Mouse (Mus musculus) hindbrain, embryonic 12.5 days (tissue): Measurements from ENCODE around the gene AC153137.1. TPM values are rescaled to one million over a fixed set of nuclear protein-coding genes. Genes with fewer than 3 reads are reported as not detected.

ENCODE experiments used
- ATAC-seq: fragments of 200-750 bp; cut with Nextera tagmentation; 2 replicates; pipeline ENCODE4 v1.8.0; 2017; ENCODE audit warnings: moderate TSS enrichment; ENCODE audit not compliant: low FRiP score
- H3K27ac ChIP-seq: fragments of 300-500 bp; sonication (generic); 2 replicates; pipeline ENCODE4 v1.5.1; 2016; ENCODE audit warnings: mild to moderate bottlenecking
- H3K27me3 ChIP-seq: fragments of 300-500 bp; sonication (generic); 2 replicates; pipeline ENCODE4 v1.6.1; 2016; ENCODE audit warnings: mild to moderate bottlenecking
- H3K36me3 ChIP-seq: fragments of 300-500 bp; sonication (generic); 2 replicates; pipeline ENCODE4 v1.6.1; 2016; ENCODE audit warnings: mild to moderate bottlenecking
- H3K4me1 ChIP-seq: fragments of 300-500 bp; sonication (generic); 2 replicates; pipeline ENCODE4 v1.6.1; 2016
- H3K4me2 ChIP-seq: fragments of 300-500 bp; sonication (generic); replicated peaks from 2 replicates; pipeline ENCODE4 v1.6.1; 2016; ENCODE audit warnings: mild to moderate bottlenecking
- H3K4me3 ChIP-seq: fragments of 300-500 bp; sonication (generic); 2 replicates; pipeline ENCODE4 v1.5.1; 2016; ENCODE audit warnings: mild to moderate bottlenecking
- H3K9ac ChIP-seq: fragments of 300-500 bp; sonication (generic); 2 replicates; pipeline ENCODE4 v1.6.1; 2016; ENCODE audit warnings: mild to moderate bottlenecking, moderate library complexity
- H3K9me3 ChIP-seq: fragments of 300-500 bp; sonication (generic); replicated peaks from 2 replicates; pipeline ENCODE4 v1.6.1; 2016; ENCODE audit warnings: mild to moderate bottlenecking
- WGBS: fragments of 180-500 bp; shearing (Covaris S2); methylation state at CpG from one replicate; pipeline ENCODE4 v1.1.7; 2016; 5-methylcytosine and 5-hydroxymethylcytosine counted together
- polyA plus RNA-seq: library from polyadenylated mRNA; unstranded; fragments of >200 nt; fragmentation: Nextera tagmentation; extraction: Ambion mirVana; gene quantifications from 2 replicates; pipeline ENCODE4 v1.2.1, GENCODE M21; 2016

Gene AC153137.1
- polyA plus RNA-seq, 1 experiment from 2014 or later, result not detected

- 96% methylated on average over 6 of the region's 6 CpGs for WGBS
- no peak overlapping the region for H3K9ac ChIP-seq
- no peak for ATAC-seq
- H3K4me2 ChIP-seq, result no peak overlapping the region
- H3K9me3 ChIP-seq, result no peaks in the 10 kb centered on the region
- H3K27ac ChIP-seq, result no peak overlapping the region
- no peak overlapping the region for H3K4me3 ChIP-seq
- no peaks in the 10 kb centered on the region for H3K27me3 ChIP-seq
- peaks cover 11% of the 10 kb centered on the region for H3K4me1 ChIP-seq
- peaks cover 28% of the 10 kb centered on the region for H3K36me3 ChIP-seq
These were observed 32.6 kb downstream of the AC153137.1 start for GRCm38 (mm10) chr1:30945136-30945535.

- Histone ChIP-seq H3K9ac (no peak overlapping the region), H3K27me3 (no peaks in the 10 kb centered on the region), H3K9me3 (no peaks in the 10 kb centered on the region), H3K27ac (no peak overlapping the region), H3K4me1 (no peaks in the 10 kb centered on the region), H3K36me3 (peaks cover 25% of the 10 kb centered on the region), H3K4me3 (no peak overlapping the region), H3K4me2 (no peak overlapping the region)
- 86% methylated on average over 3 of the region's 3 CpGs for WGBS
- no peak for ATAC-seq
These were observed 37.2 kb downstream of the AC153137.1 start for GRCm38 (mm10) chr1:30940571-30940970.

GRCm38 (mm10) chr1:30938392-30938791 lies 39.4 kb downstream of the AC153137.1 start:
- no peak for ATAC-seq
- Histone ChIP-seq H3K4me2 (no peak overlapping the region), H3K4me3 (no peak overlapping the region), H3K9me3 (no peaks in the 10 kb centered on the region), H3K4me1 (no peaks in the 10 kb centered on the region), H3K27ac (no peak overlapping the region), H3K9ac (no peak overlapping the region), H3K36me3 (peaks cover 5% of the 10 kb centered on the region; the same call in 1 of the 2 replicates), H3K27me3 (no peaks in the 10 kb centered on the region)
- 82% methylated on average over 7 of the region's 7 CpGs for WGBS

- H3K4me2 ChIP-seq, result no peak overlapping the region
- no peak overlapping the region for H3K4me3 ChIP-seq
- no peaks in the 10 kb centered on the region for H3K9me3 ChIP-seq
- WGBS, result 56% methylated on average over 8 of the region's 8 CpGs
- H3K4me1 ChIP-seq, result no peaks in the 10 kb centered on the region
- no peaks in the 10 kb centered on the region for H3K27me3 ChIP-seq
- ATAC-seq, result no peak
- H3K36me3 ChIP-seq, result 0 out of 2 replicates have a peak, but pooled peaks cover 5% of the 10 kb centered on the region
- no peak overlapping the region for H3K9ac ChIP-seq
- no peak overlapping the region for H3K27ac ChIP-seq
These were observed 40.3 kb downstream of the AC153137.1 start for GRCm38 (mm10) chr1:30937396-30937965.

- H3K9me3 ChIP-seq, result no peaks in the 10 kb centered on the region
- H3K4me1 ChIP-seq, result no peaks in the 10 kb centered on the region
- no peak overlapping the region for H3K4me2 ChIP-seq
- ATAC-seq, result no peak
- no peak overlapping the region for H3K27ac ChIP-seq
- no peaks in the 10 kb centered on the region for H3K27me3 ChIP-seq
- no peak overlapping the region for H3K9ac ChIP-seq
- H3K4me3 ChIP-seq, result no peak overlapping the region
- WGBS, result 87% methylated on average over 2 of the region's 2 CpGs
- 0 out of 2 replicates have a peak, but pooled peaks cover 5% of the 10 kb centered on the region for H3K36me3 ChIP-seq
These were observed 41.3 kb downstream of the AC153137.1 start for GRCm38 (mm10) chr1:30936488-30936887.

GRCm38 (mm10) chr1:30930823-30931222 lies 46.9 kb downstream of the AC153137.1 start:
- no peak overlapping the region for H3K27ac ChIP-seq
- no peaks in the 10 kb centered on the region for H3K4me1 ChIP-seq
- no peak for ATAC-seq
- no peak overlapping the region for H3K4me3 ChIP-seq
- no peaks in the 10 kb centered on the region for H3K27me3 ChIP-seq
- no peak overlapping the region for H3K9ac ChIP-seq
- no peaks in the 10 kb centered on the region for H3K36me3 ChIP-seq
- no peak overlapping the region for H3K4me2 ChIP-seq
- WGBS, result 72% methylated on average over 2 of the region's 2 CpGs
- no peaks in the 10 kb centered on the region for H3K9me3 ChIP-seq

- no peak overlapping the region for H3K4me3 ChIP-seq
- no peak overlapping the region for H3K4me2 ChIP-seq
- 84% methylated on average over 2 of the region's 2 CpGs for WGBS
These were observed 47.6 kb downstream of the AC153137.1 start for GRCm38 (mm10) chr1:30930194-30930593.

More at GRCm38 (mm10) chr1:30930194-30930593, 47.6 kb downstream of the AC153137.1 start:
- Histone ChIP-seq H3K27me3 (no peaks in the 10 kb centered on the region), H3K27ac (no peak overlapping the region), H3K4me1 (no peaks in the 10 kb centered on the region), H3K36me3 (no peaks in the 10 kb centered on the region), H3K9me3 (no peaks in the 10 kb centered on the region), H3K9ac (no peak overlapping the region)
- ATAC-seq, result no peak

Other genes starting within 250 kb of the AC153137.1 start
- gene Phf3, start 104.0 kb downstream of the AC153137.1 start, polyA plus RNA-seq, result 50.5 and 54.4 TPM in 2 replicates
- not detected in 2 replicates for gene Lgsn, start 198.4 kb upstream of the AC153137.1 start, polyA plus RNA-seq
- gene 4931428L18Rik, start 244.7 kb upstream of the AC153137.1 start, polyA plus RNA-seq, result not detected in 2 replicates
- not detected in 2 replicates for gene Pih1d3, start 244.9 kb upstream of the AC153137.1 start, polyA plus RNA-seq